Mouse (Mus musculus): ENCODE results near the gene Syne2. TPM values are rescaled to one million over a fixed set of nuclear protein-coding genes. Genes with fewer than 3 reads are reported as not detected.

The Syne2 gene
- polyA plus RNA-seq, 1 experiment from 2014 or later, result 97.5 TPM

- no peaks in the 10 kb centered on the region for H3K4me1 ChIP-seq (replicated peaks; ENCODE audit: control insufficient read depth, insufficient read depth, low read length)
- no peak overlapping the region for H3K27ac ChIP-seq (ENCODE audit: low read depth, low read length)
- no peak for DNase-seq (ENCODE audit: low spot score)
- no peak overlapping the region for H3K4me3 ChIP-seq (ENCODE audit: low read depth, low read length)
- no peak for ATAC-seq (ENCODE audit: low FRiP score)
- H3K4me2 ChIP-seq (replicated peaks; ENCODE audit: low read depth, low read length), result no peak overlapping the region
- no peaks in the 10 kb centered on the region for H3K9me3 ChIP-seq (ENCODE audit: control insufficient read depth, low read length)
- 53% methylated on average over 6 of the region's 6 CpGs for WGBS
- H3K36me3 ChIP-seq (ENCODE audit: control insufficient read depth, insufficient read depth, low read length), result no peaks in the 10 kb centered on the region
- H3K27me3 ChIP-seq (ENCODE audit: control insufficient read depth, insufficient read depth, low read length), result no peaks in the 10 kb centered on the region
- no peak overlapping the region for H3K9ac ChIP-seq (ENCODE audit: low read depth, low read length)
Measured at GRCm38 (mm10) chr12:75852384-75852783, 34.5 kb downstream of the Syne2 start.

GRCm38 (mm10) chr12:75853559-75853958 lies 35.6 kb downstream of the Syne2 start:
- Histone ChIP-seq H3K27ac (ENCODE audit: low read depth, low read length) (no peak overlapping the region), H3K4me3 (ENCODE audit: low read depth, low read length) (no peak overlapping the region), H3K4me1 (replicated peaks; ENCODE audit: control insufficient read depth, insufficient read depth, low read length) (no peaks in the 10 kb centered on the region), H3K9ac (ENCODE audit: low read depth, low read length) (no peak overlapping the region), H3K27me3 (ENCODE audit: control insufficient read depth, insufficient read depth, low read length) (no peaks in the 10 kb centered on the region), H3K36me3 (ENCODE audit: control insufficient read depth, insufficient read depth, low read length) (no peaks in the 10 kb centered on the region), H3K9me3 (ENCODE audit: control insufficient read depth, low read length) (no peaks in the 10 kb centered on the region), H3K4me2 (replicated peaks; ENCODE audit: low read depth, low read length) (no peak overlapping the region)
- ATAC-seq (ENCODE audit: low FRiP score) (no peak), DNase-seq (ENCODE audit: low spot score) (no peak)
- WGBS, result 73% methylated on average over 8 of the region's 8 CpGs

- Histone ChIP-seq H3K27ac (ENCODE audit: low read depth, low read length) (no peak overlapping the region), H3K4me2 (replicated peaks; ENCODE audit: low read depth, low read length) (no peak overlapping the region), H3K4me1 (replicated peaks; ENCODE audit: control insufficient read depth, insufficient read depth, low read length) (no peaks in the 10 kb centered on the region), H3K27me3 (ENCODE audit: control insufficient read depth, insufficient read depth, low read length) (no peaks in the 10 kb centered on the region), H3K4me3 (ENCODE audit: low read depth, low read length) (no peak overlapping the region), H3K9me3 (ENCODE audit: control insufficient read depth, low read length) (no peaks in the 10 kb centered on the region), H3K36me3 (ENCODE audit: control insufficient read depth, insufficient read depth, low read length) (no peaks in the 10 kb centered on the region), H3K9ac (ENCODE audit: low read depth, low read length) (no peak overlapping the region)
- 64% methylated on average over 7 of the region's 7 CpGs for WGBS
- ATAC-seq (ENCODE audit: low FRiP score) (no peak), DNase-seq (ENCODE audit: low spot score) (no peak)
Measured at GRCm38 (mm10) chr12:75855051-75855453, 37.1 kb downstream of the Syne2 start.

- H3K27me3 ChIP-seq (ENCODE audit: control insufficient read depth, insufficient read depth, low read length), result no peaks in the 10 kb centered on the region
- no peak overlapping the region for H3K9ac ChIP-seq (ENCODE audit: low read depth, low read length)
- no peaks in the 10 kb centered on the region for H3K36me3 ChIP-seq (ENCODE audit: control insufficient read depth, insufficient read depth, low read length)
- no peak for DNase-seq (ENCODE audit: low spot score)
- H3K9me3 ChIP-seq (ENCODE audit: control insufficient read depth, low read length), result no peaks in the 10 kb centered on the region
- ATAC-seq (ENCODE audit: low FRiP score), result no peak
- H3K4me1 ChIP-seq (replicated peaks; ENCODE audit: control insufficient read depth, insufficient read depth, low read length), result no peaks in the 10 kb centered on the region
- H3K27ac ChIP-seq (ENCODE audit: low read depth, low read length), result no peak overlapping the region
- no peak overlapping the region for H3K4me3 ChIP-seq (ENCODE audit: low read depth, low read length)
- H3K4me2 ChIP-seq (replicated peaks; ENCODE audit: low read depth, low read length), result no peak overlapping the region
- 97% methylated on average over 9 of the region's 9 CpGs for WGBS
Measured at GRCm38 (mm10) chr12:75855621-75856020, 37.7 kb downstream of the Syne2 start.

GRCm38 (mm10) chr12:75856096-75856868 lies 38.3 kb downstream of the Syne2 start:
- WGBS, result 73% methylated on average over 14 of the region's 14 CpGs
- no peak for ATAC-seq (ENCODE audit: low FRiP score)
- H3K9me3 ChIP-seq (ENCODE audit: control insufficient read depth, low read length), result no peaks in the 10 kb centered on the region

GRCm38 (mm10) chr12:75859936-75860335 lies 42.0 kb downstream of the Syne2 start:
- 94% methylated on average over 10 of the region's 11 CpGs for WGBS

More at GRCm38 (mm10) chr12:75856096-75856868, 38.3 kb downstream of the Syne2 start:
- Histone ChIP-seq H3K36me3 (ENCODE audit: control insufficient read depth, insufficient read depth, low read length) (no peaks in the 10 kb centered on the region), H3K4me1 (replicated peaks; ENCODE audit: control insufficient read depth, insufficient read depth, low read length) (no peaks in the 10 kb centered on the region), H3K27me3 (ENCODE audit: control insufficient read depth, insufficient read depth, low read length) (no peaks in the 10 kb centered on the region), H3K27ac (ENCODE audit: low read depth, low read length) (no peak overlapping the region), H3K4me3 (ENCODE audit: low read depth, low read length) (no peak overlapping the region), H3K9ac (ENCODE audit: low read depth, low read length) (no peak overlapping the region), H3K4me2 (replicated peaks; ENCODE audit: low read depth, low read length) (no peak overlapping the region)
- no peak for DNase-seq (ENCODE audit: low spot score)

GRCm38 (mm10) chr12:75860843-75861242 lies 42.9 kb downstream of the Syne2 start:
- no peaks in the 10 kb centered on the region for H3K36me3 ChIP-seq (ENCODE audit: control insufficient read depth, insufficient read depth, low read length)
- DNase-seq (ENCODE audit: low spot score) (no peak), ATAC-seq (ENCODE audit: low FRiP score) (no peak)
- H3K27me3 ChIP-seq (ENCODE audit: control insufficient read depth, insufficient read depth, low read length), result no peaks in the 10 kb centered on the region
- no peak overlapping the region for H3K9ac ChIP-seq (ENCODE audit: low read depth, low read length)
- H3K27ac ChIP-seq (ENCODE audit: low read depth, low read length), result no peak overlapping the region
- H3K4me2 ChIP-seq (replicated peaks; ENCODE audit: low read depth, low read length), result no peak overlapping the region
- no peak overlapping the region for H3K4me3 ChIP-seq (ENCODE audit: low read depth, low read length)
- H3K4me1 ChIP-seq (replicated peaks; ENCODE audit: control insufficient read depth, insufficient read depth, low read length), result no peaks in the 10 kb centered on the region
- WGBS, result 95% methylated on average over 6 of the region's 6 CpGs
- no peaks in the 10 kb centered on the region for H3K9me3 ChIP-seq (ENCODE audit: control insufficient read depth, low read length)

More at GRCm38 (mm10) chr12:75859936-75860335, 42.0 kb downstream of the Syne2 start:
- H3K36me3 ChIP-seq (ENCODE audit: control insufficient read depth, insufficient read depth, low read length), result no peaks in the 10 kb centered on the region
- no peaks in the 10 kb centered on the region for H3K4me1 ChIP-seq (replicated peaks; ENCODE audit: control insufficient read depth, insufficient read depth, low read length)
- DNase-seq (ENCODE audit: low spot score) (no peak), ATAC-seq (ENCODE audit: low FRiP score) (no peak)
- H3K4me2 ChIP-seq (replicated peaks; ENCODE audit: low read depth, low read length), result no peak overlapping the region
- H3K9ac ChIP-seq (ENCODE audit: low read depth, low read length), result no peak overlapping the region
- H3K9me3 ChIP-seq (ENCODE audit: control insufficient read depth, low read length), result no peaks in the 10 kb centered on the region
- no peak overlapping the region for H3K27ac ChIP-seq (ENCODE audit: low read depth, low read length)
- no peaks in the 10 kb centered on the region for H3K27me3 ChIP-seq (ENCODE audit: control insufficient read depth, insufficient read depth, low read length)
- H3K4me3 ChIP-seq (ENCODE audit: low read depth, low read length), result no peak overlapping the region

- WGBS, result 90% methylated on average over 2 of the region's 2 CpGs
- H3K9ac ChIP-seq (ENCODE audit: low read depth, low read length), result no peak overlapping the region
- no peak overlapping the region for H3K4me3 ChIP-seq (ENCODE audit: low read depth, low read length)
- no peak overlapping the region for H3K27ac ChIP-seq (ENCODE audit: low read depth, low read length)
- no peaks in the 10 kb centered on the region for H3K36me3 ChIP-seq (ENCODE audit: control insufficient read depth, insufficient read depth, low read length)
- H3K27me3 ChIP-seq (ENCODE audit: control insufficient read depth, insufficient read depth, low read length), result no peaks in the 10 kb centered on the region
- DNase-seq (ENCODE audit: low spot score), result no peak
- ATAC-seq (ENCODE audit: low FRiP score), result no peak
- no peaks in the 10 kb centered on the region for H3K9me3 ChIP-seq (ENCODE audit: control insufficient read depth, low read length)
- no peak overlapping the region for H3K4me2 ChIP-seq (replicated peaks; ENCODE audit: low read depth, low read length)
- H3K4me1 ChIP-seq (replicated peaks; ENCODE audit: control insufficient read depth, insufficient read depth, low read length), result no peaks in the 10 kb centered on the region
Measured at GRCm38 (mm10) chr12:75865166-75865565, 47.2 kb downstream of the Syne2 start.

Measured in hindbrain, embryonic 11.5 days (tissue).